Mouse (Mus musculus) 3134 (cell line): Measurements from ENCODE around the gene Pnpo.

Experiments
- DNase-seq: peaks from one replicate; pipeline ENCODE4 v3.0.0-alpha.2; 2011; ENCODE audit warnings: low spot score; ENCODE audit not compliant: insufficient read length; ENCODE audit errors: extremely low read depth

Gene Pnpo

DNA sequence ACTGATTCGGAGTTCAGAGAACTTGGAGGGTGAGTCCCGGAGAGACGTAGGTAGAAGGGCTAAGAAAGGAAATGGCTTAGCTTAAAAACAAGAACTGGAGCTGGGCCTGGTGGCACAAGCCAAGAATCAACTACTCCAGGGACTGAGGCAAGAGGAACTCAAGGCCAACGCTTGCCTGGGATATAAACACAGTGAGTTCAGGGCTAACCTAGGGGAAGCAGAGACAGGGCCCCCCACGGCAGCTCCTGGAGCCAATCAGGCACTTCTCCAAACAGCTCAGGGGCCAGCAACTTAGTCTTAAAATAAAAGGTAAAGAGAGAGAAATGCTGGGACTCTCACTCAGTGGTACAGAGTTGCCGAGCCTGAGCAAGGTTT lies 5.4 kb downstream of the Pnpo start:
- no peak for DNase-seq

DNA sequence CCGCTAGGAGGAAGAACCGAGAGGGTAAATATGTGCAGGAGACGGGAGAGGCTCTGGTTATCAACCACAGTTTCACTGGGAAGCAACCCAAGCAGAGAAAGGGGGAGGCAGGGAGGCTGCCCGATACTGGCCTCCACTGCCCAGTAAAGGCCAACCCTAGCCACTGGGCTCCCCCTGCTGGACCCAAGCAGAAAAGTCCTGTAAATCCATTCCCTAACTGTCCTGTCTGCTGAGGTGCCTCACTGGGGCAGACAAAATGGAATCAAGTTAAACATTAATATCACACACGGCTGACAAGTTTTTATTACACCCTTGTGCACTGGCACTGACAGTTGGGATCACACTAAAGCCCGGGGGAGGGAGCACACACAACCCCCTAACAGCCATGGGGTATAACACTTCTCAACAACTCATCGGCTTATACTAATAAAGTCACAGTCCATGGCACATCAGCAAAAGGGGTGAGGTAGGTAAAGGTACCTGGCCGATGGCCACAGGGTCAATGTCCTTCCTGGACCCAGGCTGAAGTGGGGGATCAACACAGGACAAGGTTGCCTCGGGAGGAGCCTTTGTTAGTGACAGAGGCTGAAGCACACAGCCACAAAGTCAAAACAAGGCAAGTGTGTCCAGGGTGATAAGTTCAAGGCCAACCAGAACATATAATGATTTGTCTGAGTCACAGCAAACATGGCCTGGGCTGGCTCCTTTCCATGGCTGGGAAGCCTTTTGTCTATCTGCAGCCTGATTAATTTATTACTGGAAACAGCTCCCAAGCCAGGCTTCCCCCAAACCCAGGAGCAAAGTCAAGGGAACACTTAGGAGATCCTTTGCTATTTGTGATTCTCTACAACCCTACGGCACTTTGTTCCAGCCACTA lies 6.0 kb downstream of the Pnpo start:
- peak; percentile 61 for DNase-seq

DNA sequence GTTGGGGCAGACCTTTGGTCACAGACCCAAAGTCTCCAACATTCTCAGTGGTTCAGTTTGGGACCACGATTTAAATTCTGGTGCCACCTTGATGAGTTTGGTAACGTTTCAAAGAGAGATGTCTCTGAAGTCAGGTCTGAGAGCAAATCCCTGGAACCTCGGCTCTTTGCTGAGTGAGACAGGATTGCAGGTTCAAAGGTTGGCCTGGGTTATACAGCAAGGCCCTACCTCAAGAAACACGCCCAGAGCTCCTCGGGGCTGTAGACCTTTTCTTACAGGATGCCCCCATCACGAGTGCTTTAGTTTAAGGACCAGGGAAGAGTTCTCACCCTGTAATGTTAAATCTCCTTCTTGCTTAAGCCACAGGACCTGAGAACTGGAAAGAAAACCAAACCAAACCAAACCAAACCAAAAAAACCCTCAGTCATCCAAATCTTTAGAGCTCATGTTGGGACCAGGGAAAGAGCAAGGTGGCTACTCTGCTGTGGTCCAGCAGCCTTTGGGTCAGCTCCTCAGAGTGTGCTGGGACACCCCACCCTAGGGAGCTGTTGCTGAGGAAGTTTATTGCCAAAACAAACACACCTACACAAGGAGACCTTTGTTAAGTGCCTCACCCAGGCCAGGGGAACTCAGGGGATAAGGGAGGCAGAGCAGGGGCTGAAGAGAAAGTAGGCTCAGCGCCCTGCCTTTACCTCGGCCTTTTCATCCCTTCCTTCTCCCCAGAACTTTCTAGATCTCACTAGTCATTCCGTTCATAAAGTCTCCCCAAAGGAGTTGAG lies 7.7 kb downstream of the Pnpo start:
- DNase-seq, result no peak

DNA sequence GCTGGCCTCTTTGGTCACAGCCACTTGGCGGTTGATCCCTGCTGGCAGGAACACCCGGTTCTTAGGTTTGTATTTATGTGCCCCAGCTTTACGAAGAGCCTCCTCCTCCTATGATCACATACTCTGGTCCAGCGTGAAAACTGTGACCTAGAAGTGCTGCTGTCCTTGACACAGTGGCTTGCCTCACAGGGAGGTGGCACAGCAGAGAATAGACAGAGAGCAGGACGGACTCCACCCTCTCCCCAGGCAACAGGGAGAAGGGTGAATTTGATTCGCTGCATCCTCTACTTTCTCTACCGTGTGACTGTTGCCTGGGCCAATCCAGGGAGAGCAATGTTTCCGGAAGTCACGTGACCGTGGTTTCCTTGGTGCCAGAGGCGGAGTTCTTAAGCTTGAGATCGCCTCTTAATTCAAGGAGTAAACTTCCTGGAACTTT lies 8.8 kb downstream of the Pnpo start:
- no peak for DNase-seq

DNA sequence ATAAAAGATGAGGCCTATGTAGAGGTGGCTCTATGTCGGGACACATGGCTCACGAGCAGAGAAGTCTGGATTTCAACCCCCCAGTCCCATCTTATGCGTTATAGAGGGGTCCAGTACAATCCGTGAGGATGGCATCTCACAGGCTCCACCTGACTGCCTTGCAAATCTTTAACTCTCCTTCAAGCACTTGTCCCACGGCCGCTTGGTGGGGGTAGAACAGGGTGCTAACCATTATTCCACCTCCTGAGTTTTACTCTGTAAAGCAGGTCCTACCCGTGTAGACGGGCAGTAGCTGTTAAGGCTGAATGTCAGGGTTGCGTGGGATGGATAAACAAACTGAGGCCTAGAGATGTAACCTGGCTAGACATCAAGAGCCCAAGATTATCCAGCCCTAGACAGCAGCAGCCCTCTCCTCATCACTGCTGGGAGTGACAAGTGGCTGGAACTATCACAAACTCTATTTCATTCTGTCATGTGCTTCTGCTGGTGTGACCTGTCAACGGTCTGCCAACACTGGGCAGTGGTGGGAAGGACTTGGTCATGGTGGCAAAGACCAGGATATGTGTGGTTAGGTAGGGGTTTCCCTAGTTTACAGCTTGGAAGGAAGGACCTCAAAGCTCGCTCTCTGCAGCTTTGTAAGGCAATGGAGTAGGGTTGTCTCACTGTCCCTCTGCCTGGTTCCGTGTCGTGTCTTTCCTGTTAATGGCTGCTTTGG lies 10.1 kb downstream of the Pnpo start:
- DNase-seq, result no peak

DNA sequence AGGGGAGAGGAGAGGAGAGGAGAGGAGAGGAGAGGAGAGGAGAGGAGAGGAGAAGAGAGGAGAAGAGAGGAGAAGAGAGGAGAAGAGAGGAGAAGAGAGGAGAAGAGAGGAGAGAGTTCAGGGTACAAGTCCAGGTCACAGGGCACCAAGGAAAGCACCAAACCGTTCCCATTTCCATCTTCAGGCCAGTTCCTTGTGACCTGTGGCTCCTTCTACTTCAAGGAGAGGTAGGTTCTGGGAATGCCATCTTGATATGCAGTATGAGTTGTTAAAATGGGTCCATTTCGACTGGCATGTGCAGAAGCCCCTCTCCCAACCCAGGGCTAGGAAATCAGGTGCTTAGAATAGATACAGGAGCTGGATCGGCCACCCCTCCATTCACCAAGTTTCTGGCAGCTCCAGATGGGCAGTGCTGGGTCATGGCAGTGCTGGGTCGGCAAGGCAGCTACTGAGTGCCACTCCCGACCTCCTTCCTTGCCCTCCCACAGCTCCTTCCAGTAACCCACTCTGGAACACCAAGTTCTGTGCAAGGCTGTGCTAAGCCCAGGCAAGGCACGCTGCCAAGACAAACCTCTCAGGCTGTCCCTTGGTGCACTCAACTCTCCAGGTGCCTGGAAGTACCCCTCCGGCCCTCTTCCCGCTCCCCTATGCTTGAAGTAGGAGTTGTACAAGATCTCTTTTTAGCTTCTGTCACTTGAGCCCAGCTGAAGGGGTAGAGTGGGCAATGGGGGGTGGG lies 12.3 kb downstream of the Pnpo start:
- no peak for DNase-seq

DNA sequence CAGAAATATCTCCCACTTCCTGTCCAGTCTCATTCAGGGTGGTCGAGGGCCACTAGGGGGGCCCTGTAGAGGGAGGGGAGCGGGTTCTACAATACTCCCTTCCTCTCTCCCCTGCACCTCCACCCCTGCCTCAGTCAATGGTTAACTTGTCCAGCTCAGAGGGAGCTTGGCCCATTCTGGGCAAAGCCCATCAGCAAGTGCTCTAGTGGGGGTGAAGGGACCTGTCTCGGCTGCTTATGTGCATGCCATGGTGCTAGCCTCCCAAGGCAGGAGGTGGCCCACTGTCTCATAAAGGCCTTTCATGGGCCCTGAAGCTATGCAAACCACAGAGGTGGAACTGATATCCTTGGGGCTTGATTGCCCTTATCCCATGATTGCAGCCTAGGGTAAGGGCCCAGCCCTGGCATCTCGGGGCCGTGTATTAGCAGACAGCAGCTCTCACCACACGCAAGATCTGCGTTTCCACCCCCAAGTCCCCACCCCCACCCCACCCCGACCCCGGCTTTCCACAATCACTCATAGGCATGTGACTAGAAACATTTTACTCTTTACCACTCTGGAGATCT lies 13.9 kb downstream of the Pnpo start:
- no peak for DNase-seq

DNA sequence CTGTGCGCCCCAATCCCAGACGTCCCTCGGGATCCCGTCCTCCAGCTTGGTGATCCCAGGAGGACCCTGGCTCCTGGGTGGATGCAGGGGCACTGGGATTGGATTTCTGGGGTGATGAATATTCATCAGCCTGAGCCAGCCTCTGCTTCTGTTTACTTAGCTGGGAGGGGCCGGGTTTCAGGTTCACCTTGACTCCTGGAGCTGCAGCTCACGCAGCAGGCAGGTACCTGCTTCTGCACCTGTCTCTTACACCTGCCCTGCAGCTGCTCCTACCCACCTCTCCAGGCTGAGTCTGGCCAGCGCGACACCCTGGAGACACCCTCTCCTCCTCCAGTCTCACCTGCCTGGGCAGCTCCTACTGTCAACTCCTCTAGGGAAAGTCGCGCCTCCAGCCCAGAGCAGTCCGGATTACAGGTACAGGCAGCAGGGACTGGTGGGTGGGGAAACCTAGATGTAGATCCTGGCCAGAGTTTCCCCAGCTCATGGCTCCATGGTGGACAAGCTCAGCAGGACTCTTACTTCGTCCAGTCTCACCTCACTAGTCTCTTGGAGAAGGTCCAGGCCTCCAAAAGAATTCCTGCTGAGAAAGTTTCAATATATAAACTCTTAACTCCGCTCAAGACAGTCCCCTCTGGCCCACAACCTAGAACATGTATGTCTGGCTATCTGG lies 14.6 kb downstream of the Pnpo start:
- no peak for DNase-seq

DNA sequence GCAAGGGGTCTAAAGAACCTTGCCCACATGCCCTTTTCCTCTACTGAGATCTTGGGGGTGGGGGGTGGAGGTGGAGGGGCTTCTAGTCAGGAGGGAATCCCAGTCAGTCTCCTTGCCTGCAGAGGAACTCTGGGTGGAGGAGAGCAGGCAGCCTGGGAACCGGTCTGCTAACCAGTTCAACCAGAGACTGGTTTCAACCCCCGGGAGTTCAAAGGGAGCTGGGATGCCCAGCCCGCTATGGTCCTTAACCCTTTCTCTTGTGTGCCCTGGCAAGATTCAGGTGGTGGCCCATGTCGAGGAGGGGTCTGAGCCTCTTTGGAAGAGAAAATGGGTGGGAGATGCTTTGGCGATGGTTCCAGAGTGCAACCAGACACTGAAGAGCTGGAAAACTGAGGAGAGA lies 15.1 kb downstream of the Pnpo start:
- DNase-seq, result no peak

DNA sequence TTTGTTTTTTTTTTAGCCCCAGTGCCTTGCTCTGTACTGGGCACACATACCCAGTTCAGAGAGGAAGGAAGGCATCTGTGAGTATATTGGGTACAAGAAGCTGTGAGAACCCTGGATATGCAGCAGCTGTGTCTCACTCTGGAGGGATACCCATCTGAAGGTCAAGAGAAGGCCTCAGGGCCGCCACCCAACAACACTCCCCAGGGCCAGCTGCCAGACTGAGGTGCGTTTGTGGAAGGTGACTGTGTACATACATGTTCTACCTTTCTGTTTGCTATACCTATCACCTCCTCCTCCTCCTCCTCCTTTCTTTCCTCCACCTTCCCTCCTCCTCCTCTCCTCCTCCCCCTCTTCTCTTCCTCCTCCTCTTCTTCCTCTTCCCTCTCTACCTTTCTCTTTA lies 15.7 kb downstream of the Pnpo start, which contains the start of gene Prr15l:
Gene Prr15l, plus strand, starts transcription at position 17 of the 400 bp plus-strand sequence.
- no peak for DNase-seq

DNA sequence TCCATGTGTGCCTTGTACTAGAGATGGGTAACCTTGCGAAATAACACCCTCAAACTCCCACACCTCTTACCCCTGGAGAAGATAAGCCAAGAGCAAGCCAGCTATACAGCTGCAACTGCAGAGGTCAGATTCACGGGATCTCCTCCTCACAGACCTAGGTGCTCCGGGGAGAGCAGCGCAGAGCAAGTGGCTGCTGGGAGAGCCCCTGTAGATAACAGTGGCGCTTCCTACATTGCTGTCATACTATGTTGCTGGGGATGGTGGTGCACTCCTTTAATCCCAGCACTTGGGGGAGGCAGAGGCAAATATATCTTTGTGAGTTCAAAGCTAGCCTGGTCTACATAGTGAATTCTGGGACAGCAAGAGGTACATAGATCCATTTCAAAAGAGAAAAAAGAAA lies 17.2 kb downstream of the Pnpo start:
- no peak for DNase-seq

DNA sequence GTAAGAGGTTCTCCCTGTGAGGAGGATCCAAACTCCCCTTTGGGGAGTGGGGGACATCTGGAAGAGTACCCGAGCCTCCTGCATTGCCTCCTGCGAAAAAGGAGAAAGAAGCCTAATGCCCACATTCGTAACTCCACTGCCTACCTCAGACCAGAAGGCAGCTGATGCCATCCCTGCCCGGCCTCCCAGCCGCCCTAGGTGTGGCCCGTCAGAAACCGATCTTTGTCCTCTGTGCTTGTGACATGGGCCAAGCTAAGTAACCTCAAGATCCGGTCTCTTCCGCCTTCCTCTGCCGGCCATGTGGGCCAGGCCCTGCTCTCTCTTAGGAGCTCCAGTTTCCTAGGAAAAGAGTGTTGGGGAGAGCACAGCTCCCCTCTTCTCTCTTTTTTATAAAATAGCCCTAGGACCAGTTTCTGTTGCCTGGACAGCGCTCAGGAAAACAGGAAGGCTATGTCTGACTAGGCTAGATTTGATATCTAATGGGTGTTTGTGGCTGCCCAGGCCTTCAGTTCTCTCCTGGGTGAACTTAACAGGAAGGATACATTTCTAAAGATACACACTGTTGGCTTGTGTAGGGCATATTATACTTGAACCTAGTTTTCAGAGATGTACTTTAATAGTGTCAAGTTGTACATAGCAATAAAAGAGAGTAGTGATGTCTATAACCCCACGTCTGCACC lies 18.2 kb downstream of the Pnpo start:
- DNase-seq, result no peak

DNA sequence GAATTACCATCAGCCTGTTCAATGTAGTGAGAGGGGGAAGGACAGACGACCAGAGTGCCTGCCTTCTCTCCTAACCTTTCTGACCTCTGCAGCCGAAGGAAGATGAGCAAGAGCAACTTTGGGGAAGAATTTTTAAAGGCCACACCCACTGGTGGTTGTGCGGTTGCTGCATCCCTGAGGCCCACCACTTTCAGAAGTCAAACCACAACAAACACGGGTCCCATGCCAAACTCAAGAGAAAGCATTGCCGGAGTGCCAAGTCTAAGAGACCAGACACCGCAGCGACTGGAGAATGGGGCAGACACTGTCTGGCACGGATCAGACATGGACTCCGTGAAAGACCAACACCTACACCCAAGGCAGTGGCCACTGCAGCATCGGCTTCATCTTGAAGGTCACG lies 18.9 kb downstream of the Pnpo start:
- no peak for DNase-seq

DNA sequence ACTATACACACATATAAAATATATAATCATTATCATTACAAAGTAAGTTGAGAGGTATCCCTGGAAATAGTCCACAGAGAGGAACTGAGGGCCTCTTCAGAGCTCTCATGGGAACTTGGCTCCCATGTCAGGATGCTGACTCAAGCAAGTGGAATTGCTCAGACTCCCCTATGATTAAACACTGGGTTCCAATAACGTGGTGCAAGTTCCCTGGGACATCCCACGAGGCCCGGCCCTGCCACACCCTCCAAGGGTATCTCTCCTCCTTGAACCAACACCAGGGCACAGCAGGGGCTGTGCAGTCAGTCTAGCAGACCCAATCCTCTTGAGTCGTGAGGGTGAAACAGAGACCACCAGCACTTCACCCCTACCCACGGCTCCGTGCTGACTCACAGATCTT lies 24.8 kb downstream of the Pnpo start:
- DNase-seq, result peak; percentile 75

DNA sequence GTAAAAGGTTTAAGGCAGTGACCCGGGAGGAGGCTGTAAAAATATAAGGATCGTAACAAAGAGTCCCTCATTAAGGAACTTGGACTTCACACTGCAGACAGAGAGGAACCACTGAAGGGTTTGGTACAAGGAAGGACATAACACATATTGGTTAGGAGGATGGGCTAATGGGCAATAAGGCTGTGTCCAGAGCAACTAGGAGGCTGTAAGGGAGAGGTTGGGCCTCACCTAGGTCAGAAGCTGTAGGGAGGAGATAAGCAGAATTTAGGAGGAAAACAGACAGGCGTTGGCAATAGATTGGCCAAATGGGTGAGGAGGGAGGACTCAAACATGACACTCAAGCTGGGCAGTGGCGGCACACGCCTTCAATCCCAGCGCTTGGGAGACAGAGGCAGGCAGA lies 26.4 kb downstream of the Pnpo start:
- no peak for DNase-seq

DNA sequence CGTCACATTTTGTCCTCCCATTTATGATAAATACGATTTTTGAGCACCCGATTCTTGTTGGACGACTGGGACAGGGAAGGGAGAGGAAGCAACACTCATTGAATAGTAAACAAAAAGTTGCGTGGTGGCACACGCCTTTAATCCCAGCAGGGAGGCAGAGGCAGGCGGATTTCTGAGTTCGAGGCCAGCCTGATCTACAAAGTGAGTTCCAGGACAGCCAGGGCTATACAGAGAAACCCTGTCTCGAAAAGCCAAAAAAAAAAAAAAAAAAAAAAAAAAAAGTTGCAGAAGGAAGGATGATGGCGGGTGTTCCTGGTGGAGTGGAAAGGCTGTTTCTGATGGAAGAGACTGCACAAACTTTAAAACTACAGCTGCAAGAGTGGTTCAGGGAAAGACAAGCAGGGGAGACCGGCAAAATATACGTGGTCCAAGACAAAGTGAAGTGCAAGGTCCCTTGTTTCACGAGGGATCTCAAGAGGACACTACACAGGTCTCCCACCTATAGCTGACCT lies 26.8 kb downstream of the Pnpo start:
- no peak for DNase-seq

DNA sequence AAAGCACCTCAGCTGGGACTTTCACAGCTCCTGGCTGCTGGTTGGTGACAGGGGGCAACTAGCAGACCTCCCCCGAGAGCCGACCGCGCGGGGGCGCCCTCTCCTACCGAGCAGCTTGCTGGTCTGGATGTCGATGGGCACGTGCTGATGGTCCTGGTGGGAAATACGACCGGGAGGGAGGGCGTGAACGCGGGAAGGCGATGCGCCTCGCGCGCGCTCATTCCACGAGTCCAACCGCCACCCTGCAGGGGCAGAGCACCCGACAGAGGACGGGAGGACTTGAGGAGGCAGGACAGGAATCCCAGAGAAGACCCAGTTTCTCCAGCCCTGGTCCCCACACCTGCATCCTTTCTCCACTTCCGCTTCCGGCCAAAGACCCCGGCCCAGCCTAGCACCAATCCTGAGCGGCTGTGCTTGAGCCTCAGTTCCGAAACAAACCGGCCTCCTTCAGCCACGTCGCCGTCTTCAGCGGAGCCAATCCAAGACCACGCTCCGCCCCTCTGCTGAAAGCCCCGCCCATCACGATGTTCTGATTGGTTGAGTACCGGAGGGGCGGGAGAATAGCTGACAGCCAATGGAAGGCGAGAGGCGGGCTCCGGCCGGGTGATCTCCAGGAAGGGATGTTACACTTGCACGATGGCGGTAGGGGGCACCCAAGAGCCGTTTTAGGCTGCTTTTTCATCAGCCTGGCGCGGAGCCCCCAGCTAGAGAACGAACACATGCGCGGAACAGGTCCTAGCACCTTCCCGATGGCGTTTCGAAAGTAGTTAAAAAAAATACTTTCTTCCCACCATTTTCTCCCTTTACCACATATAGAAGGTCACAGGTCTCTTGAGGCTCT lies 27.5 kb downstream of the Pnpo start, which contains the start of gene Cdk5rap3:
Gene Cdk5rap3, minus strand, starts transcription at position 453 of the 841 bp plus-strand sequence.
- peak; percentile 97 for DNase-seq

DNA sequence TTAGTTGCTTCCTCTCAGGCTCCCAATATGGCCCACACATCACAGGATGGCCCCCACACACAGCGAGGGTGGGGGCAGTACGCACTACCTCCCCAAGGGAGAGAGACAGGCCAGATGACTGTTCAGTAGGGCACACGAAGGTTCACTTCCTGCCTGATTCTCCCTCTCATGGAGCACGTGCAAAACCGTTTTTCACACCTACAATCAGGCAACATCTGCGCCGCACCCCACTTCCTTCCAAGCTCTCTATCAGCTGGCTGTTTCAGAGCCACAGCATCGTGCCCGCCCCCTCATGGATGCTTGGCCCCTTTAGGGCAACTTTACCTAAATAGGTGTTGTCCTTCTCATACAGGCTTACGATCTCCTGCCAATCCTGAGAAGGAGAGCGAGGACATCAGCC lies 31.1 kb downstream of the Pnpo start:
- no peak for DNase-seq
